Mouse (Mus musculus) midbrain, embryonic 10.5 days (tissue): Measurements from ENCODE around the gene Ralgapa2. TPM values are rescaled to one million over a fixed set of nuclear protein-coding genes. Genes with fewer than 3 reads are reported as not detected.
"Not testable (repeated sequence)": the region's sequence is repeated elsewhere in the genome, so short reads cannot be mapped to it uniquely, and the experiment has no call there.

Source experiments
- DNase-seq: peaks from one replicate; pipeline ENCODE4 v3.0.0-alpha.2; 2017; ENCODE audit warnings: low spot score
- H3K27ac ChIP-seq: fragments of 300-500 bp; sonication (generic); replicated peaks from 2 replicates; pipeline ENCODE4 v1.5.1; 2016; ENCODE audit warnings: mild to moderate bottlenecking
- H3K27me3 ChIP-seq: fragments of 300-500 bp; sonication (generic); 2 replicates; pipeline ENCODE4 v1.6.1; 2016; ENCODE audit warnings: low read depth, mild to moderate bottlenecking; ENCODE audit not compliant: poor library complexity, severe bottlenecking
- H3K36me3 ChIP-seq: fragments of 300-500 bp; sonication (generic); 2 replicates; pipeline ENCODE4 v1.6.1; 2016; ENCODE audit warnings: mild to moderate bottlenecking, moderate library complexity
- H3K4me1 ChIP-seq: fragments of 300-500 bp; sonication (generic); 2 replicates; pipeline ENCODE4 v1.6.1; 2016
- H3K4me3 ChIP-seq: fragments of 300-500 bp; sonication (generic); 2 replicates; pipeline ENCODE4 v1.5.1; 2016; ENCODE audit warnings: mild to moderate bottlenecking, moderate library complexity
- H3K9me3 ChIP-seq: fragments of 300-500 bp; sonication (generic); replicated peaks from 2 replicates; pipeline ENCODE4 v1.6.1; 2016; ENCODE audit warnings: mild to moderate bottlenecking
- WGBS: fragments of 180-500 bp; shearing (Covaris S2); methylation state at CpG from one replicate; pipeline ENCODE4 v1.1.7; 2016; 5-methylcytosine and 5-hydroxymethylcytosine counted together
- polyA plus RNA-seq: library from polyadenylated mRNA; unstranded; fragments of >200 nt; fragmentation: Nextera tagmentation; extraction: Ambion mirVana; gene quantifications from 2 replicates; pipeline ENCODE4 v1.2.1, GENCODE M21; 2016

The Ralgapa2 gene
- polyA plus RNA-seq, 1 experiment from 2014 or later, result 9.7 TPM

GRCm38 (mm10) chr2:146466811-146467210 lies 45.3 kb downstream of the Ralgapa2 start:
- not testable (repeated sequence) for H3K4me1 ChIP-seq
- 70% methylated on average over 3 of the region's 3 CpGs for WGBS

GRCm38 (mm10) chr2:146457494-146457893 lies 54.6 kb downstream of the Ralgapa2 start:
- DNase-seq, result no peak
- WGBS, result 86% methylated on average over 2 of the region's 2 CpGs

More at GRCm38 (mm10) chr2:146466811-146467210, 45.3 kb downstream of the Ralgapa2 start:
- not testable (repeated sequence) for H3K27me3 ChIP-seq, H3K9me3 ChIP-seq, H3K36me3 ChIP-seq, H3K27ac ChIP-seq, DNase-seq, H3K4me3 ChIP-seq

GRCm38 (mm10) chr2:146456612-146457011 lies 55.5 kb downstream of the Ralgapa2 start:
- H3K27me3 ChIP-seq, result no peaks in the 10 kb centered on the region
- 91% methylated on average over 7 of the region's 7 CpGs for WGBS
- 0 out of 2 replicates have a peak, but pooled peaks cover under 1% of the 10 kb centered on the region for H3K36me3 ChIP-seq

More at GRCm38 (mm10) chr2:146457494-146457893, 54.6 kb downstream of the Ralgapa2 start:
- Histone ChIP-seq H3K27ac (no peak overlapping the region), H3K4me3 (no peak overlapping the region), H3K36me3 (no peaks in the 10 kb centered on the region), H3K9me3 (no peaks in the 10 kb centered on the region), H3K27me3 (no peaks in the 10 kb centered on the region), H3K4me1 (0 out of 2 replicates have a peak, but pooled peaks cover 4% of the 10 kb centered on the region)

GRCm38 (mm10) chr2:146456062-146456461 lies 56.1 kb downstream of the Ralgapa2 start:
- Histone ChIP-seq H3K4me3 (no peak overlapping the region), H3K27me3 (no peaks in the 10 kb centered on the region), H3K36me3 (peaks cover 6% of the 10 kb centered on the region; the same call in 1 of the 2 replicates), H3K9me3 (no peaks in the 10 kb centered on the region), H3K4me1 (0 out of 2 replicates have a peak, but pooled peaks cover 4% of the 10 kb centered on the region), H3K27ac (no peak overlapping the region)
- 94% methylated on average over 4 of the region's 4 CpGs for WGBS
- DNase-seq, result no peak

More at GRCm38 (mm10) chr2:146456612-146457011, 55.5 kb downstream of the Ralgapa2 start:
- no peak for DNase-seq
- Histone ChIP-seq H3K27ac (no peak overlapping the region), H3K4me1 (0 out of 2 replicates have a peak, but pooled peaks cover 4% of the 10 kb centered on the region), H3K9me3 (no peaks in the 10 kb centered on the region), H3K4me3 (no peak overlapping the region)

GRCm38 (mm10) chr2:146444009-146444408 lies 68.1 kb downstream of the Ralgapa2 start:
- WGBS, result 89% methylated on average over 3 of the region's 3 CpGs
- DNase-seq, result no peak
- Histone ChIP-seq H3K36me3 (peaks cover 22% of the 10 kb centered on the region), H3K27me3 (no peaks in the 10 kb centered on the region), H3K4me3 (no peak overlapping the region), H3K9me3 (no peaks in the 10 kb centered on the region), H3K27ac (no peak overlapping the region), H3K4me1 (no peaks in the 10 kb centered on the region)

- 96% methylated on average over 9 of the region's 9 CpGs for WGBS
- no peaks in the 10 kb centered on the region for H3K4me1 ChIP-seq
- no peak overlapping the region for H3K4me3 ChIP-seq
- peaks cover 22% of the 10 kb centered on the region for H3K36me3 ChIP-seq
- no peaks in the 10 kb centered on the region for H3K27me3 ChIP-seq
- H3K27ac ChIP-seq, result no peak overlapping the region
- DNase-seq, result no peak
- H3K9me3 ChIP-seq, result no peaks in the 10 kb centered on the region
Measured at GRCm38 (mm10) chr2:146443291-146443875, 68.8 kb downstream of the Ralgapa2 start.

- H3K36me3 ChIP-seq, result peaks cover 20% of the 10 kb centered on the region
- H3K27me3 ChIP-seq, result no peaks in the 10 kb centered on the region
- no peak overlapping the region for H3K4me3 ChIP-seq
- no peaks in the 10 kb centered on the region for H3K9me3 ChIP-seq
- H3K4me1 ChIP-seq, result no peaks in the 10 kb centered on the region
- no peak overlapping the region for H3K27ac ChIP-seq
- DNase-seq, result no peak
- 92% methylated on average over 4 of the region's 4 CpGs for WGBS
Measured at GRCm38 (mm10) chr2:146441711-146442110, 70.4 kb downstream of the Ralgapa2 start.

- Histone ChIP-seq H3K27ac (no peak overlapping the region), H3K4me1 (no peaks in the 10 kb centered on the region), H3K4me3 (no peak overlapping the region), H3K27me3 (no peaks in the 10 kb centered on the region), H3K36me3 (peaks cover 16% of the 10 kb centered on the region), H3K9me3 (no peaks in the 10 kb centered on the region)
- no peak for DNase-seq
- 95% methylated on average over 3 of the region's 3 CpGs for WGBS
Measured at GRCm38 (mm10) chr2:146428751-146429150, 83.4 kb downstream of the Ralgapa2 start.

GRCm38 (mm10) chr2:146427380-146427779 lies 84.8 kb downstream of the Ralgapa2 start:
- 97% methylated on average over 3 of the region's 3 CpGs for WGBS
- DNase-seq, result no peak
- H3K27me3 ChIP-seq, result no peaks in the 10 kb centered on the region
- no peak overlapping the region for H3K4me3 ChIP-seq
- no peaks in the 10 kb centered on the region for H3K4me1 ChIP-seq
- no peaks in the 10 kb centered on the region for H3K9me3 ChIP-seq
- H3K27ac ChIP-seq, result no peak overlapping the region
- peaks cover 15% of the 10 kb centered on the region for H3K36me3 ChIP-seq

GRCm38 (mm10) chr2:146426321-146426720 lies 85.8 kb downstream of the Ralgapa2 start:
- no peaks in the 10 kb centered on the region for H3K4me1 ChIP-seq
- H3K36me3 ChIP-seq, result peaks cover 12% of the 10 kb centered on the region
- DNase-seq, result no peak
- 95% methylated on average over 7 of the region's 7 CpGs for WGBS
- no peaks in the 10 kb centered on the region for H3K9me3 ChIP-seq
- H3K27ac ChIP-seq, result no peak overlapping the region
- no peaks in the 10 kb centered on the region for H3K27me3 ChIP-seq
- no peak overlapping the region for H3K4me3 ChIP-seq

- Histone ChIP-seq H3K27ac (no peak overlapping the region), H3K4me3 (no peak overlapping the region), H3K4me1 (no peaks in the 10 kb centered on the region), H3K36me3 (peaks cover 12% of the 10 kb centered on the region), H3K27me3 (no peaks in the 10 kb centered on the region), H3K9me3 (no peaks in the 10 kb centered on the region)
- DNase-seq, result no peak
- WGBS, result 92% methylated on average over 2 of the region's 2 CpGs
Measured at GRCm38 (mm10) chr2:146425235-146425634, 86.9 kb downstream of the Ralgapa2 start.

- Histone ChIP-seq H3K36me3 (peaks cover 2% of the 10 kb centered on the region), H3K4me1 (no peaks in the 10 kb centered on the region), H3K4me3 (no peak overlapping the region), H3K27me3 (no peaks in the 10 kb centered on the region), H3K9me3 (no peaks in the 10 kb centered on the region), H3K27ac (no peak overlapping the region)
- 89% methylated on average over 4 of the region's 4 CpGs for WGBS
- DNase-seq, result no peak
Measured at GRCm38 (mm10) chr2:146423710-146424301, 88.3 kb downstream of the Ralgapa2 start.

GRCm38 (mm10) chr2:146423032-146423691 lies 89.0 kb downstream of the Ralgapa2 start:
- 93% methylated on average over 5 of the region's 5 CpGs for whole genome bisulfite sequencing

More at GRCm38 (mm10) chr2:146423032-146423691, 89.0 kb downstream of the Ralgapa2 start:
- Histone ChIP-seq H3K4me3 (no peak overlapping the region), H3K4me1 (no peaks in the 10 kb centered on the region), H3K9me3 (no peaks in the 10 kb centered on the region), H3K36me3 (no peaks in the 10 kb centered on the region), H3K27ac (no peak overlapping the region), H3K27me3 (no peaks in the 10 kb centered on the region)
- no peak for DNase-seq
